Mouse (Mus musculus): ENCODE measurements around the gene Svs3a. TPM values are rescaled to one million over a fixed set of nuclear protein-coding genes. Genes with fewer than 3 reads are reported as not detected.
A peak's percentile ranks its signal among the peaks of the same experiment; 100 is the strongest.
"Not testable (repeated sequence)": the region's sequence is repeated elsewhere in the genome, so short reads cannot be mapped to it uniquely, and the experiment has no call there.

The Svs3a gene
- not detected for total RNA-seq (2021)
- long read RNA-seq, experiment 1 = 0 reads
- long read RNA-seq, experiment 2 = 0 reads

DNA sequence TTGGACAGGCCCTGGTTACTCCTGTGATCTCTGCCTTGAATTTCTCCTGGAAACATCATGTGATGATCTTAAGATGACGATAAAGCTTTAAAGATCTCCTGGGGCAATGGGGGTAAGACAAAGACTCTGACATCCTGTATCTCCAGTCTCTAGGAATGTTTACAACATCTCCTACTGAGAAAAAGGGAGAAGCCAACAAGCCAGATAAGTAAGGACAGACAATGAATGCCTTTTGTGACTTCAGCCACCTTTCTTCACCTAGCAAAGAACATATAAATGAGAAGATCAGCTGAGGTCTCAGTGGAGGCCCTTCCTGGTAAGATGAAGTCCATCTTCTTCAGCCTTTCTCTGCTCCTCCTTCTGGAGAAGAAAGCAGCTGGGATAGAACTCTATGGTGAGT, at the start of gene Svs3a:
Gene Svs3a, plus strand, starts transcription at position 301 of the 400 bp plus-strand sequence.
- not testable (repeated sequence) for DNase-seq (ENCODE audit: low spot score in 2 of 2)

DNA sequence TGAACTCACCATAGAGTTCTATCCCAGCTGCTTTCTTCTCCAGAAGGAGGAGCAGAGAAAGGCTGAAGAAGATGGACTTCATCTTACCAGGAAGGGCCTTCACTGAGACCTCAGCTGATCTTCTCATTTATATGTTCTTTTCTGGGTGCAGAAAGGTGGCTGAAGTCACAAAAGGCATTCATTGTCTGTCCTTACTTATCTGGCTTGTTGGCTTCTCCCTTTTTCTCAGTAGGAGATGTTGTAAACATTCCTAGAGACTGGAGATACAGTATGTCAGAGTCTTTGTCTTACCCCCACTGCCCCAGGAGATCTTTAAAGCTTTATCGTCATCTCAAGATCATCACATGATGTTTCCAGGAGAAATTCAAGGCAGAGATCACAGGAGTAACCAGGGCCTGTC, 32.5 kb upstream of the Svs3a start, which contains the start of gene Svs3b:
Gene Svs3b, minus strand, starts transcription at position 101 of the 400 bp plus-strand sequence.
- not testable (repeated sequence) for DNase-seq (ENCODE audit: low spot score in 2 of 2)

DNA sequence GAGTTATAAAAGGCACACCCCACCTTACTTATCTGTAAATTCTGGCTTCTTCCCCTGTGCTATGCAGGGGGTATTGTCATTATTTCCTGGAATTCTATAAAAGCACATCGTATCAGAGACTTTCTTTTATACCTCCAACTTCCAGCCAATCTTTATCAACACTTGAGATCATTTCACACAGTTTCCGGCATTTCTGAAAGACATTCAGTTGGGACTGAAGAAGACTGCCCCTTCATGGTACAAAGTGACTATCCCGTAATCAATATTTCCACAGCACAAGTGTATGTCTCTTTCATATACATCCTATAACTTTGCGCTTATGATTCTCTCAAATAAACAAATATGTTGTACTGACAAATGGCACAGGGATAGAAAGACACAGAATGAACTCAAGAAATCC, 10.7 kb upstream of the Svs3a start, which contains the start of gene Svs4:
Gene Svs4, minus strand, starts transcription at position 101 of the 400 bp plus-strand sequence.
- no peak for DNase-seq (ENCODE audit: low spot score in 2 of 2)

DNA sequence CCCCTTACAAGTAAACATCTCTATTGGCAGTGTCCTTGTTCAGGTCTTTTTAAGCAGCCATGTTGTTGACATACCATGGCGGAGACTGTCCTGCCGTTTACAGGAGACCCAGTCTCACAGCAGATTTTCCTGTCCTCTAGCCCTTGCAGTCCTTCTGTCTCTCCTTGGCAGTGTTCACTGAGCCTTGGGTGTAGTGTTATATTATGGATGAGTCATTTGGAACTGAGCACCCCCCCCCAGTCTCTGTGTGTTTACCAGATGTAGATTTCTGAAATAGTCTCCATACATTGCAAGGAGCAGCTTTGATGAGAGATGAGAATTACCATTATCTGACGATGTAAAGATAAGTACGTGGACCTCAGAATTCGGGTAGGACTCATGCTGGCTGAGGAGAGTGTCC, 23.5 kb downstream of the Svs3a start:
- DNase-seq (ENCODE audit: low spot score in 2 of 2) = peak; percentile 1 to 2

DNA sequence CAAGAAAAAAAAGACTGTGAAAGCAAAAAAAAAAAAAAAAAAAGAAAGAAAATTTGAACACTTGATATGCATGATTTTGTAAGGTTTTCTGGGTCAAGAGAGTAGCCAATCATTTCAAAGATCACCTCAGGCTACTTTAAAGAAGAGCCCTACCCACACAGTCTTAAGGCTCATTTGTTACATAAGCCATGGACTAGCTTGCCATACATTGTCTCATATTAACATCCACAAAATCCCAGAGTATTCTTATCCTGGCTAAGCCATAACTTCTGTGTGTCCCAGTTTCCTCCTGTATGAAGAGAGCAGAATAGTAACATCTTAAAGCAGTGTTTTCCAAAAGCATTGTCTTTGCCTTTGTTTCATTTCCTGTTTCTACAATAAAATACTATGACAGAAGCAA, 26.4 kb downstream of the Svs3a start:
- DNase-seq (ENCODE audit: low spot score in 2 of 2) = not testable (repeated sequence)

DNA sequence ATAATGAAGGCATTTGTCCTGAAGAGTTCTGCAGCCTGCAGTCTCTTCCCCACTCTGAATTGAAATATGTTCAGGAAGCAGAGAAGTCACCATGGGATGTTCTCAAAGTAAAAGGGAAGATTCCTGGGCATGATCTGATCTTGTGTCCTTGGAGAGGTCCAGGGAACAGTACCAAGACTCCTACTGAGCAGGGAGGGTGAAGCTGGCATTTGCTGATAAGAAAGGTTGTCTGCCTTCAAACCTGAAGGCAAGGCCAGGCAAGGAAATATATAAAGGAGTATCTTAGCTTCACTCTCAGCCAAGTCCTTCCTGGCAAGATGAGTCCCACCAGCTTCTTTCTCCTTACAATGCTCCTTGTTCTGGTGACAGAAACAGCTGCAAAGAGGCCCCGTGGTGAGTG, 27.4 kb downstream of the Svs3a start, which contains the start of gene Svs6:
Gene Svs6, plus strand, starts transcription at position 301 of the 400 bp plus-strand sequence.
- not testable (repeated sequence) for DNase-seq (ENCODE audit: low spot score in 2 of 2)

DNA sequence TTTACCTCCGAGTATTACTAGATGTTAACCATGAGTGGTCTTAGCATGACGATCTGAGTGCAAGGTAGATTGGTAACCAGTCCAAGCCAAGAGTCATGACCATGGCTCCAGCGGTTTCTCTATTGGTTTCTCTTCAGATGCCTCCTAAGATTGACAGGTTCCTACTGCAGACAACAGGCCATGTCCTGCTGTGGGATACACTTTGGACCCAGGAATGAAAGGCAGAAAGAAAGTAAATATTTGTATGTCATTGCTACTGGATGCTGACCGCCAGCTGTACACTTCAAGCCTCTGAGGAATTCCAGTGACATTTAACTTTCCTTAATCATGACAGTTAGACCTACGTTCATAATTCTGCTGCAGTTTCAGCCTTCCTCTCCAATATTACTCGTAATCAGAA, 31.9 kb downstream of the Svs3a start:
- no peak for DNase-seq (ENCODE audit: low spot score in 2 of 2)

DNA sequence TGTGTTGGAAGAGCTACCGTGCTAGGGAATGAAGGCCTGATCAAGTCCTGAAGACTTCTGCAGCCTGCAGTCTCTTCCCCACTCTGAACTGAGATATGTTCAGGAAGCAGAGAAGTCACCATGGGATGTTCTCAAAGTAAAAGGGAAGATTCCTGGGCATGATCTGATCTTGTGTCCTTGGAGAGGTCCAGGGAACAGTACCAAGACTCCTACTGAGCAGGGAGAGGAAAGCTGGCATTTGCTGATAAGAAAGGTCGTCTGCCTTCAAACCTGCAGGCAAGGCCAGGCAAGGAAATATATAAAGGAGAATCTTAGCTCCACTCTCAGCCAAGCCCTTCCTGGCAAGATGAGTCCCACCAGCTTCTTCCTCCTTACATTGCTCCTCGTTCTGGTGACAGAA, 43.4 kb downstream of the Svs3a start, which contains the start of gene Svs5:
Gene Svs5, plus strand, starts transcription at position 301 of the 400 bp plus-strand sequence.
- DNase-seq (ENCODE audit: low spot score in 2 of 2) = not testable (repeated sequence)

Other genes with a start within 250 kb of the Svs3a start
- gene Stk4, start 218.9 kb upstream of the Svs3a start, total RNA-seq (2021) = 10 to 100 TPM; 37.9 to 41.2 TPM
- 10 to 100 TPM; 88.4 to 88.7 TPM for gene Tomm34, start 218.1 kb upstream of the Svs3a start, total RNA-seq (2021)
- gene Kcns1, start 118.2 kb upstream of the Svs3a start, total RNA-seq (2021) = 10 to 100 TPM; 21.8 to 23.2 TPM
- not detected for gene Wfdc5, start 106.5 kb upstream of the Svs3a start, total RNA-seq (2021)
- gene Wfdc12, start 98.7 kb upstream of the Svs3a start, total RNA-seq (2021) = not detected
- gene Wfdc15a, start 89.1 kb upstream of the Svs3a start, total RNA-seq (2021) = not detected
- not detected for gene Wfdc15b, start 67.6 kb upstream of the Svs3a start, total RNA-seq (2021)
- gene Svs2, start 50.8 kb upstream of the Svs3a start, total RNA-seq (2021) = not detected
- gene Svs3b, start 32.6 kb upstream of the Svs3a start, total RNA-seq (2021) = not detected
- not detected for gene Svs4, start 10.8 kb upstream of the Svs3a start, total RNA-seq (2021)
- gene Svs6, start 27.5 kb downstream of the Svs3a start, total RNA-seq (2021) = not detected
- gene Svs5, start 43.5 kb downstream of the Svs3a start, total RNA-seq (2021) = not detected
- under 1 TPM in 1 of 2 experiments, not detected in 1; 0.82 TPM for gene Slpi, start 99.8 kb downstream of the Svs3a start, total RNA-seq (2021)
- under 1 TPM; 0.33 to 0.56 TPM for gene Rbpjl, start 113.9 kb downstream of the Svs3a start, total RNA-seq (2021)
- 1 to 10 TPM; 8.4 to 8.5 TPM for gene Matn4, start 115.9 kb downstream of the Svs3a start, total RNA-seq (2021)
- gene Sdc4, start 154.6 kb downstream of the Svs3a start, total RNA-seq (2021) = 10 to 100 TPM; 72.7 to 80.1 TPM
- 10 to 100 TPM; 43.5 to 44.6 TPM for gene Sys1, start 167.7 kb downstream of the Svs3a start, total RNA-seq (2021)
- gene Gm20458, start 171.7 kb downstream of the Svs3a start, total RNA-seq (2021) = 1 to 10 TPM; 2.0 to 6.4 TPM
- gene Trp53tg5, start 184.5 kb downstream of the Svs3a start, total RNA-seq (2021) = not detected
- gene Dbndd2, start 196.8 kb downstream of the Svs3a start, total RNA-seq (2021) = 100 to 1,000 TPM; 108 to 126 TPM
- gene Pigt, start 208.3 kb downstream of the Svs3a start, total RNA-seq (2021) = 10 to 100 TPM; 83.0 to 89.2 TPM

Measured in left cerebral cortex, adult 18-20 months (tissue).